Mouse (Mus musculus) erythroblast, embryonic 14.5 days (primary cell): ENCODE results near the gene Rhox2f.
"Not testable (repeated sequence)": the region's sequence is repeated elsewhere in the genome, so short reads cannot be mapped to it uniquely, and the experiment has no call there.

Experiments used
- GATA1 ChIP-seq: IDR thresholded peaks from 2 replicates; pipeline ENCODE4 v1.6.1; 2012; ENCODE audit warnings: low read length, inconsistent platforms, mixed read lengths
- TAL1 ChIP-seq: IDR thresholded peaks from 3 replicates; pipeline ENCODE4 v1.6.1; 2012; ENCODE audit warnings: low read length, inconsistent platforms, mixed read lengths

GRCm38 (mm10) chrX:37572638-37573037, 1.4 kb downstream of the Rhox2f start:
- not testable (repeated sequence) for TF ChIP-seq TAL1, GATA1
